Mouse (Mus musculus) G1E (cell line): Measurements from ENCODE around the gene Tmem69.

Experiments
- CTCF ChIP-seq: IDR thresholded peaks from 2 replicates; pipeline ENCODE4 v1.5.1; 2012; ENCODE audit warnings: low read depth, low read length, inconsistent platforms, mixed read lengths
- POLR2AphosphoS5 ChIP-seq: IDR thresholded peaks from 2 replicates; pipeline ENCODE4 v1.6.1; 2012; ENCODE audit warnings: low read depth, low read length, inconsistent platforms; ENCODE audit not compliant: insufficient replicate concordance
- TAL1 ChIP-seq: conservative IDR thresholded peaks from 2 replicates; pipeline ENCODE4 v1.6.1; 2012; ENCODE audit warnings: low read depth, low read length, inconsistent platforms, mixed read lengths

DNA sequence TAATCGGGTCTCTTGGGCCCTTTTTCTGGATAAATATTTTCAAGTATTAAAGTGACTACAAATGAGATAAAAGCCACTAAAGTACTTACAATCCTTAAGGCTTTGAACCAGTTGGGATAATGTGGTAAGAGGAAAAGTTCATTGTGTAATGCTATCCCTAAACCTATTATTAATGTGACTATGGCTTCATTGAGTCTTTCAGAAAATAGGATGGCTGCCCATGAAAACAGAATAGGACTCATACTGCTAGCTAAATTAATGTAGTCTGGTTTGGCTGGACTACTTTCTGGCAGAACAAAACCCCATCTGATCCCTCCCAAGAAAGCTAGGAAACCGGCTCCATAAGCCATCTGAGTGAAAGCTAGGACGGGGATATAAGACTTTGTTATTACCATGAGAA lies 2.7 kb downstream of the Tmem69 start:
- TF ChIP-seq CTCF (no peak), TAL1 (no peak), POLR2AphosphoS5 (no peak)
